Mouse (Mus musculus) cortical plate, adult 2 months (tissue): ENCODE measurements around the gene Zfp593.

Experiments used
- CTCF ChIP-seq: fragments of 200-500 bp; IDR thresholded peaks from 2 replicates; pipeline ENCODE4 v1.5.1; 2011; ENCODE audit warnings: mild to moderate bottlenecking, control low read depth, low read length; ENCODE audit not compliant: insufficient read depth; ENCODE audit errors: extremely low read depth
- POLR2A ChIP-seq: fragments of 200-500 bp; IDR thresholded peaks from 2 replicates; pipeline ENCODE4 v1.6.1; 2011; ENCODE audit warnings: mild to moderate bottlenecking, low read length, control low read depth; ENCODE audit not compliant: insufficient read depth; ENCODE audit errors: extremely low read depth

DNA sequence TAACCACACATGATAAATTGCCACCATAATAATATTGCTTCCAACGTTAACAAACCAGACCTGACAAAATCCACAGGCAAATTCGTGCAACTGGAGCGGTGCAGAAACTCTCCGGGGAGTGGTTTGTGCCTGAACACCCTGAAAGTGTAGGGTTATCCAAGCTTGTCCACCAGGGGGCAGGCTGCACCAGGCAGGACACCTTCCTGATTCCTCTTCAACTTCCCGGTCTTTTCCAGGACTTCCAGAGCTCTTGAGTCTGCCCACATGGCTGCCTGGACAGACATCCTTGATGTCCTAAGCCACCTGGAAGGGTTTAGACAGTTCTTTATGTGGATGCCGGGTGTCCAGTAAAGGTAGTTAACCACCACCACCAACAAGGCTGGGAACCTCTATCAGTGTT, 17.8 kb upstream of the Zfp593 start:
- peak; percentile 62 for TF ChIP-seq CTCF
- no peak for TF ChIP-seq POLR2A
